Mouse (Mus musculus): ENCODE measurements at regions not wholly inside any gene's neighbourhood (a gene's known extent, or its start where the extent isn't known, plus 50 kb on each side); places are given as distances from the start of the nearest gene placed in this dataset.

DNA sequence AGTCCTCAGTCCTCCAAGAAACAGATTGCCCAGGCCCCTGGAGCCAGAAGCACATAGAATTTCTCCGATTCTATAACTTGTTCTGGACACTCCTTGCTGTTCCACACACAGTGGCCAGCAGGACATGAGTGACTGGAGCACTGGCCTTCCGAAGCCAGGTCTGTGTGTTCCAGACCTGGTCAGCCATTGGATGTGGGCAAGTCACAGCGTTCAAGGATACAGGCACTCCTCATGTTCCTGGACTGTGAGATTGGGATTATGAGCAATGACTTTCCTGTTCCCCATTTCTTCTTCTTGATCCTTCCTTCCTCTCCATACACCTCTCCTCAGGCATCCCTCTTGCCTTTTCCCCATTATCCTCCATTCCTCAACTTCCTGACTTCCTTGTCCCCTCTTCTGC, 281.8 kb upstream of the Gjb5 start:
- DNase-seq (ENCODE audit: low spot score in 2 of 2), result no peak

DNA sequence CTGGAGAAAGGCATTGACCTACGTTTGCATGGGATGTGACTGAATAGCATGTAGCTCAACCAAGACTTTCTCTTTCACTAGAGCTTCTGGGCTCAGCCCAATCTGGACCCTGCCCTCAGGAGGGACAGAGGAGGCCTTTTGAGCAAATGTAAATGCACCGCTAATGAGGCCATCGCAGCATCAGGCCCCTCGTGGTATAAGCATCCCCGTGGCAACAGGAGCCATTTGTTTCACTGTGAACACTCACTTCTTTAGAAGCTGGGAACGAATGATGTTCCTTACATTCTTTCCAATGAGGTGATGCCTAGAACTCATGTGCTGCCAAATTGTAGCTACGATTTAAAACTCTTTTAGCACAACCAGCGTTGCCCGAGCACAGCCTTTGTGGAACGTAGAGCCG, 279.0 kb upstream of the Gjb5 start:
- DNase-seq (ENCODE audit: low spot score in 2 of 2), result no peak

DNA sequence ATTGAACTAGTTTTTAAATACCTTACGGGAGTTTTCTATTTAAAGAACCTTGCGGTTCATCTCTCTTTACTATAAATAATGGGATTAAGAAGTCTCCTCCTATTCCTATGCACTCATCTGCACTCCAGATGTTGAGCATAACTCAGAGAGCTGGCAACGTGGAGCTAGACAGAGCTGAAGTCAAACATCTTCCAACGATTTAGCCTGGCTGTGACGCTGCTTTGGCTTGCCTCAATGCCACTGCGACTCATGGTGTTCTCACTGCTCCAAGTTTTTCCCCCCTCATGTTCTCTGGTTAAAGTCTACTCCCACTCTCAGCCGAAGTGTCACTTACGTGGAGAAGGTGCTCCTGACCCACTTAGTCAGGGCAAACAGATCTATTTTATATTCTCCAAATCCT, 277.3 kb upstream of the Gjb5 start:
- DNase-seq (ENCODE audit: low spot score in 2 of 2), result no peak

DNA sequence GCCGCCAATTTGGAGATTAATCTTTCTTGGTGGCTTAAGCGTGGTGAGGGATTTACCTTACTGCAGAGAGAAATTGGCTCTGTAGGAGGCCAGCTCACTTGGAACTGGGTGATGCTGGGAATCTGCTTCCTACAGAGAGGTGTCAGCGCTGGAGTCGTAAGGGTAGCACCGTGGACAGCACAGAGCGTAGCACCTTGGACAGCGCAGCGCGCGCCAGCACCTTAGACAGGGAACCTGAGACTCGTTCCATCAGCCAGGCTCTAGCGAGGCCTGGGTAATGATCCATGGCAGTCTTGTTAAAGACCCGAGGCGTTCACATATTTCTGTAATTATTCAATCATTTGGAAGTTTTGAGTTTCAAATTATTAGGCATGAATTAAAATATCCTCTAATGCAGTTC, 261.9 kb upstream of the Gjb5 start:
- DNase-seq (ENCODE audit: low spot score in 2 of 2), result no peak

DNA sequence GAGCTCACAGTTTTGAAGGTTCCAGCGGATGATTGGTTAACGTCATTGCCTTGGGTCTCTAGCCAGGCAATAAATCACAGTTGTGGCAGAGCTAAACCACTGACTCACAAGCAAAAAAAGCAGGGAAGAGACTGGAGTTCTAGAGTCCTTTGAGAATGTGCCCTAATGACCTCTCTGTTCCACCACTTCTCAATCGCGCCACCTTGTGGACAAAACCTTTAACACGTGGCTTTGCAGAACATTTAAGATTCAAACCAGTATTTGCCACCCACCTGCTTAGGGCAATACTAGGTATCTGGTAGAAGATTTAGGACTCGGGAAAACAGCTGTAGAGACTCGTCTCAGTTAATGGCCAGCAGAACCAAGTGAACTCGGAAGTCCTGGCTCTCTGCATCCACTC, 254.8 kb upstream of the Gjb5 start:
- peak in 1 of 2 experiments; percentile 32 for DNase-seq (ENCODE audit: low spot score in 2 of 2)

DNA sequence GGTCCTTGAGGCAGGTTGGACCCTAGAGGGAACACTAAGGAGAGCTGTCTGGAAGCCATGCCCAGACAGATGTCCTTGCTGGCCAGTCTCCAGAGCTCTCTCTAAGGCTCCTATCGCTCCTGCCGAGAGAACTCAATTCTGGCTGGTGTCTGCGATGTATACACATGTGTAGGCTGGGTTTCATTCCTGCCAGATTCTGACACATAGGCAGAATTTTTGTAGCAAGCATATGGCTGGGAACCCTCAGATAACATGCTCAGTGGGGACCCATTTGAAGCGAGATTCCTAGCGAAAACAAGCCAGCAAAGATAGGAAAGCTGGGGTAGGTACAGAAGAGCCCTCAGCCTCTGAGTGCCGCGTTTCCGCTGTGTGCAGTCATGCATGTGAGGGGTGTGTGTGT, 242.9 kb upstream of the Gjb5 start:
- DNase-seq (ENCODE audit: low spot score in 2 of 2), result peak; percentile 71 to 87

DNA sequence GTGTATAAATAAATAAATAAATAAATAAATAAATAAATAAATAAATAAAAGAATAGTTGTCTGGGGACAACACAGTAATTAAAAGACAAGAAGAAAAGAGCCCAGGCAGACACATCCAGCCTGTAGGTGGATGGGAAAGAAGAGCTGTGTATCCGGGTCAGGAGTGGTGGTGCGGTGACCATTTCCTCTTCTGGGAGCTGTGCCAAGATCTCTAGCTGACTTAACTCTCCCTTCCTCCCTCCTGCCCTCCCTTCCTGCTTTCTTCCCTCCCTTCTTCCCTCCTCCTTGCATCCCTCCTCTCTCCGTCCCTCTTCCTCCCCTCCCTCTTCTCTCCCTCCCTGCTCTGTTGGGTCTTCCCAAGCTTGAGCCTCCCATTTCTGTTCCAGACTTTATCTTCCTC, 240.6 kb upstream of the Gjb5 start:
- no peak for DNase-seq (ENCODE audit: low spot score in 2 of 2)

DNA sequence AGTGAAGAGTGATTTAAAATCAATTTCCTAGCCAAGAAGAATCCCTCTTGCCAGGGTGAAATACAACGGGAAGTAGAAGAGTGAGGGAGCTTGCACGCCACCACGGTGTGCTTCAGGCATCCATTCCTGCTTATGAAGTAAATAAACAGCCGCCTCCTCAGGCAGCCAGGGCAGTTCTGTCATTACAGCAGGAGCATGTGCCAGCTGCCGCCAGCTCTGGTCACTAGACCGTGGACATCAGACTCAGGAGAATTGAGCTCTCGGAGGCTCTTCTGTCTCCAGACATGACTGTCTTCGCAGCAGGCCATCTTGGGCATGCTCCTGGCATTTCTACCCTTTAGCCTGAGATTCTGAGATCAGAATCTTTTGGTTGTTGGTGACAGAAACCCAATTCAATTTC, 236.1 kb upstream of the Gjb5 start:
- DNase-seq (ENCODE audit: low spot score in 2 of 2), result no peak

DNA sequence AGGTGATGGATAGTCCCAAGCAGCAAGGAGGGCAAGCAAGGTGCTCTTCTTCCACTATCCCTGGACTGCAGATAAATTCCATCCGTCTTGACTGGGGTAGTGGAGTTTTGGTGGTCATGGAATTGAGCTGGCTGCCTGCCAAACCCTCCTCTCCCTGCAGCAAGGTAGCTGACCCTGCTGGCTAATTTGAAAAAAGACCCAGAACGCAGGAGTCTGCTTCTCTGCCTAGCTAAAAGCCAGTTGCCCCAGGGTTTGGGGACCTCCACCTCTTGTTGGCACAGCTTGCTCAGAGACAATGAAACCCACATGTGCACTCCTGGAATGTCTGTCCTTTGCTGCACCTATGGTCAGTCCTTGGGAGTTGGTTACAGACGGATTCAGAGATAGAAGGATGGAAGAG, 233.6 kb upstream of the Gjb5 start:
- no peak for DNase-seq (ENCODE audit: low spot score in 2 of 2)

DNA sequence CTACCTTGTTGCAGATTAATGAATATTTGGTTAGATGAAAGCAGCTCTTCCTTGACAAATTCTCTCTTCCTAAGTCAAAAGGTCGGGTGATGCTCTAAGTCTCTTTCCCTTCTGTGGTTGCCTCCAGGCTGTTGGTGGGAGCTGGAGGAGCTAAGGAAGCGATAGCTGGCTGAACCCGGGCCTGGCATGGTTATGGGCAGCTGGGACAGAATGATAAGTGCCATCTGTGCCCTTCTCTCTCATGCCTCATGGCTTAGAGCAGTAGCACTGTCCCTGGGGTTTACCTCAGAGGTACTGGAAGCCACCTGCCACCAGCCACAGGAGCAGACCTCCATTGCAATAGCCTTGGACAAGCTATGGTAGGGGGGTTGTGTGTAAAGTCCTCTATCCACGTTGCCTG, 228.8 kb upstream of the Gjb5 start:
- DNase-seq (ENCODE audit: low spot score in 2 of 2), result no peak

DNA sequence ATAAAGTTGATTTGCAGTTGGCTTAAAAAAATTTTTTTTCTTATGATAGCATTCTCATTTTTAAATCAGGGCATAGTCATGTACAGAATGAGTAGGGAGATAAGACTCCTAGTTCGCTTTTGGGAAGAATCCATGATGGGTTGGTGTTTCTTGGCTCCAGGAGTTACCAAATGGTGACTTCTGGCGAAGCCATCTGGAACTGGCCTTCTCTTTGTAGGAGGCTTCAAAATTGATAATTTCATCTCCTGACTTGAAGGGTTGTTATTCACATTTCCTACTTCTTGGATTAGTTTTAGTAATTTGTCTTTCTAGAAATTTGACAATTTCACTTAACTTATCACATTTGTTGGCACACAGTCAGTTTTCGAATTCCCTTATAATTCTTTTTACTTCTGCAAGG, 218.5 kb upstream of the Gjb5 start:
- DNase-seq (ENCODE audit: low spot score in 2 of 2), result peak in 1 of 2 experiments; percentile 60

DNA sequence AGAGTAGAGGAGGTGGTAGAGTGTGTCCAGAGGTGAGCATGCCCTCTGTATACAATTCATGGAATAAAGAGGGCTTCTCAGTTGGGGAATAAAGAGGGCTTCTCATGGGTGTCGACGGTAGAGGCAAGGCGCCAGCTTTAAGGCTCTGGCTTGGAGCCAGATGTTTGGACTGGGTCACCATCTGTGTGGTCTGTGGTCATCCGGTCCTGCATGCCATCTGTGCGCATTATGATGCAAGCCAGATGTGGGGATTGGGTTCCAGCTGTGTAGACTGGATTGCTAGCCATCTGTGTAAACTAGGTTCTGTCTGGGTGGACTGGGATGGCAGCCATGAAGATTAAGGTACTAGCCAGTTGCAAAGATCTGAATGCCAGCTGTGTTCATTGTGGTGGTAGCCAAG, 204.6 kb upstream of the Gjb5 start:
- no peak for DNase-seq (ENCODE audit: low spot score in 2 of 2)

DNA sequence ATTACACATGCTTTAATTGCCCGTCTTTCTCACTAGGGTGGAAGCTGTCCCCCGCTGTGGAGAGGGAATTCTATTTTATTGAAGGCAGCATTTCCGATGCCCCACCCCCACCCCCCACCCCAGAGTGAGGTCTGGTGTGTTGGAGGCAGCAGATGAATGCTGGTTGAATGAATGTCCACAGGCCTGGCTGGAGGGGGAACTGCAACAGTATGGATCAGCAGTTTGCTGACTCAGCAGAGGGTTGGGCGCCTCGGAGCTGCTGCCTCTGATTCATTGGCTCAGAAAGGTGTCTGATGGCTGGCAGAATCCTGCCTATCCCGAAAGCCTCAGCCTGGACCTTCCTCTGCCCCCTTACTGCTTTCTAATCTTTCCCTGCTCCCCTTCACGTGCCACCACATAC, 200.6 kb upstream of the Gjb5 start:
- no peak for DNase-seq (ENCODE audit: low spot score in 2 of 2)

DNA sequence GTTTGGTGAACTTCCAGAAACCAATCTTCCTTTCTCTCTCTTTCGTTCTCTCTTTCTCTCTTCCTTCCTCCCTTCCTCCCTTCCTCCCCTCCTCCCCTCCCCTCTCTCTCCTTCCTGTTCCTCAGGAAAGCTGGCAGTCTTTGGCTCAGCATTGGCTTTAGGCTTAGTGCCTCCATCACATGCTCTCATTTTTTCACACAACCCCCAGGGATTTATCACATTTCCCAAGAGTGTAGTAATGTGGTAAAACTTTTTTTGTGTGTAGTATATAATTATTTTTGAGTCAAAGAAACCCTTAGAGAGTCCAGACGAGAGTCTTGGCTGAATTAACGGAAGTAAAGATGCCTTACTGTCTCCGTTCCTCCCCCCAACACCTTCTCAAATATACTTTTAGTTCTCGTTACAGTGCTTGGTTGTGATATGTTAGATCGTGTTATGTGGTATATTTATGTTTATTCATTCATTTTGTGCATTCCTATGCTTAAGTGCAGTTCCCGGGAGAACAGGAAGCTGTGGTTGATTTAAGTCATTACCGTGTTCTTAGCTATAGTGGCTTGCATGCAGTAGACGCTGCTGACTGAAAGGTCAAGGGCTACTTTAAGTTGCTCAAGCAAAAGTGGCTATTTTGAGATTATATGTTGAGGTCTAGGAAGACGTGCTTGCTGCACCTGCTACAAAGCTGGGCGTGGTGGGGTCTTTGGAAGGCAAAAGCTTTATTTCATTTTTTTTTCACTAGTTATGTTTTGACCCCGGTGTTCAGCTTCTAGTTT, 194.7 kb upstream of the Gjb5 start:
- no peak for DNase-seq (ENCODE audit: low spot score in 2 of 2)

DNA sequence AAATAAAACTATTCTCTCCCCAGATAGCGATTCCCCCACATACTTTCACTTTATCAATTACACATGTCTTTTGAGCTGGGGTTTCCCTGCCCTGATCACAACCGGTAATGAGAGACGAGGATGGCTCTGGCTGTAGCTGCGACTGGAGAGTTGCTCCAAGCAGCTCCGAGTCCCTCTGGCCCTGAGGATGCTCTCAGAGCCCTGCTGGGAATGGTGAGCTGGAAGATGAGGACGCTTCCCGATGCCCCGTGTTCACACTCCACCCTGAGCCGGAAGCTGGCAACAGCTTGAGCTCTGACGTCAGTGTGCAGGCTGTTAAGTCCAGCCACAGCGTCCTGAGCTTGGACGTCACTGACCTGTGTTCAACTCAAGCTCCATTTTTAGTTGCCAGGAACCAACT, 191.6 kb upstream of the Gjb5 start:
- DNase-seq (ENCODE audit: low spot score in 2 of 2), result no peak

DNA sequence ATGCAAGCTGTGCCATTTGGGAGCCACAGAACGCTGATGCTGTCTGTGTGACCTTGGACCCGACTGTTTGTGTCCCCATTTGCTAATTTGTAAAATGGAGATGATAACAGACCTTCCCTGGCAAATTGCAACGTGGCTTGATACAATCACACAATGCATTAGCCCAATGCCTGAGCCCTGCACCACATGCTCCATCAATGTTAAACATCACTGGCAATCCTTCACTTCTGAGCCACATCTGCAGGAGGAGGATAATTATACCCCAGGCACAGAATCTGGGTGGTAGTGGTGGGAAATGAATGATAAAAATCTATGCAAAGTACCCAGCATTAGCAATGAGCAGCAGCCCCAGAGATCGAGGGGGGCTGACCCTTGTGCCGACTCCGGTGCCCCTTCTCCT, 191.0 kb upstream of the Gjb5 start:
- no peak for DNase-seq (ENCODE audit: low spot score in 2 of 2)

DNA sequence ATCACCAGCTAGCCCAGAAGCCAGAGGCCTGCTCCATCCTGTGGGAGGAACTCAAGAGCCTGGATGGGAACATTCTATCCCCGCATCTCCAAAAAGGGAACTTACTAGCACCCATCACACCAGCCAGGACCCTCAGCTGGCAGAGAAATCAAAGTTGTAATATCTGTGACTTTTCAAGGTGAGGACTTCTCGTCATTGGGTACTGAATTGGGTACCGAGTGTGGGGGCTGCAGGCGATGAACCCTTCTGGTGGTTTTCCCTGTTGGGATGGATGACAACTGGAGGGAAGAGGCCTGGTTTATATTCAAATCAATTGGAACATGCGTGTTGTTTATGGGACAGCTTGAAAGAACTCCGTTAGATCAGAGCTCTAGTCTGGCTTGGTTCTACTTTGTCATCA, 187.1 kb upstream of the Gjb5 start:
- no peak for DNase-seq (ENCODE audit: low spot score in 2 of 2)

DNA sequence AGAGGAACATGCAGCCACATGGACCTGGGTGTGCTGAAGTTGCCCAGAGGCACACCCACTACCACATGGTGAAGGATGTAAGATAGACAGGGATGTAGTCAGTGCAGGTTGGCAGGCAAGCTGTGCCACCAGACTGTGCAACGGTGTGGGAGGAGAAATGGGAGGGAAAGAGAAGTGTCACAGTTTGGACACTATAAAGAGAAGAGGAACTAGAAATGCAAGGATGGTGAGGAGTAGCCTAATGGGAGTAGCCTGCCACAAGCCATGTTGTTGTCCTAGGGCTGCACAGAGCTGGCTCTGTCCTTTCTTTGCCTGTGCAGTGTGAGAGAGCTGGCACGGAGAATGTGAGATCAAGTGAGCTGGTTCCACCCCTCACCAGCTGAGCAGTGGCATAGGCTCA, 185.3 kb upstream of the Gjb5 start:
- DNase-seq (ENCODE audit: low spot score in 2 of 2), result peak in 1 of 2 experiments; percentile 47

DNA sequence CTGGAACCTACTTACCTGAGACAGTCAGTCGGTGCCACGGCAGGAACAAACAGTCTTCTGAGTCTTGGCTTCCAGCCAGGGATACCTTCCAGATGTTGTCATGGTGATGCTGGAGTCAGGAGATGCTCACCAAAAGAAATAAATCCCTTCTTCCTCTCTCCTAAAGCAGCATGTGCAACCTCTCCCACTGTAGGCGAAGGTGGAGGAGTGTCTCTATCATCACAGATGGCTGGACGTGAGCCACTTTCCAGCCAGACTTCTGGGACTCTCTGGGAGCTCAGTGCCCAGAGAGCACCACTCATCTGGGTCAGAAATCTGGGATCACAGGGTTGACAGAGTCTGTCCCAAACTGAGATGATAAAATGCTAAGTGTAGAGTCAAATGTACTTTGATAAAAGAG, 184.8 kb upstream of the Gjb5 start:
- peak in 1 of 2 experiments; percentile 49 for DNase-seq (ENCODE audit: low spot score in 2 of 2)

DNA sequence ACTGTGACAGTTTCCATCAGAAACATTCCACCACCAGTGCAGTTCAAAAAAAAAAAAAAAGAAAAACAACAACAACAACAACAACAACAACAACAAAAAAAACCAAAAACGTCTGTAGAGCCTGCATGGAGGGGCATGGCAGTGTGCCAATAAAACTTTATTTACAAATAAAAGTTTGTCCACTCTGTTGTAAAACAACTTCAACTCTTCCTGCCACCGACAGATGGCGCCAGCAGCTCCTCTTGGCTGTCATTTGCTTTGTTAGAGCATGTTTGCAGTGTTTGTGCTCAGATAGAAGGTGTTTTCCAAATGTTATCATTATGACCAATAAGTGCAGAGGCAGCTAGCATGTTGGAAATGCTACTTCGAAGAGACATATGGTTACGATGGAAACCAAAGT, 179.0 kb upstream of the Gjb5 start:
- no peak for DNase-seq (ENCODE audit: low spot score in 2 of 2)

DNA sequence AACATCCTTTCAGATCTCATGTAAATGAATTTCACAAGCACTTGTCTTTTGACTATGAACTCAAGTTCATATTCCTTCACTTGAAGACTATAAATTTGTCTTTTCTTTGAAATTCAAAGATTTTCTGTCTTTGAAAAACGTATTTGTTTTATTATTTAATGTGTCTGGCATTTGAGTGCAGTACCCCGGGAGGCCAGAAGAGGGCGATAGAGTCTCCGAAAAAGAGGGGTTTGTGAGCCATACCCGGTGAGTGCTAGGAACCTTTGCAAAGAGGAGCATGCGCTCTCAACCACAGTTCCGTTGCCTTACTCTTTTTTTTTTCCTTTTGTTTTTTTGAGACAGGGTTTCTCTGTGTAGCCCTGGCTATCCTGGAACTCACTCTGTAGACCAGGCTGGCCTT, 177.6 kb upstream of the Gjb5 start:
- DNase-seq (ENCODE audit: low spot score in 2 of 2), result no peak

DNA sequence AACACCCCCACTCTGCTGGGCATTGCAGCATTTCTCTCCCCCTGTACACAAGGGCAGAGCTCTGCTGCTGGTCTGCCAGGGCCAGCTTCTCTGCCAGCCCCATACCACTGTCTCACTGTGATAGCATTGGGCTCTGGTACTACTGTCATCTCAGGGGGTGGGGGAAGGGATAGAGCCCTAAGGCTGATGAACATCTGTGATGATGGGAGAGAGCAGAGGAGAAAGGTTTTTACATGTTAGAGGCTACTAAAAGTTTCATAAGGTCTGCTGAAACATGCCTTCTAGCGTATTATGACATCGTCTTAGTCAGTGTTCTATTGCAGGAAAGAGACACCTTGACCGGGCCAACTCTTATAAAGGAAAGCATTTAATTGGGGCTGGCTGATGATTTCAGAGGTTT, 176.4 kb upstream of the Gjb5 start:
- no peak for DNase-seq (ENCODE audit: low spot score in 2 of 2)

DNA sequence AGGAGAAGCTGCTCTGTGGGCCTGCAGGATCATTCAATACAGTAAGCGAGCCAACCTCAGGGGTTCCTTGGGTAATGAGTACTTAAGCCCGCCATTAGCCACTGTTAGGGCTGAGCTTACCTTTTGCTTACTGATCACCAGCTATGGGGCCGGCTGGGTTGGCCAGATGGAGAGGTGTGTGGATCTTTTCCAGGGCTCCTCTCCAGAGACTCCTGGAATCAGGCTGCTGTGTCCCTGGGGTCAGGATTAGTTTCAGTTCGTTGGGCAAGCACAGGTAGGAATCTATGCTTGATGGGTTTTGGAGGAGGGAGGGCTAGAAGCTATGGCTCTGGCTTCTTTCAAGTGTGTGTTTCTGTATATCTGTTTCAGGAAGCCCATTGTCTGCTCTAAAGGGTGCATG, 175.7 kb upstream of the Gjb5 start:
- DNase-seq (ENCODE audit: low spot score in 2 of 2), result no peak

DNA sequence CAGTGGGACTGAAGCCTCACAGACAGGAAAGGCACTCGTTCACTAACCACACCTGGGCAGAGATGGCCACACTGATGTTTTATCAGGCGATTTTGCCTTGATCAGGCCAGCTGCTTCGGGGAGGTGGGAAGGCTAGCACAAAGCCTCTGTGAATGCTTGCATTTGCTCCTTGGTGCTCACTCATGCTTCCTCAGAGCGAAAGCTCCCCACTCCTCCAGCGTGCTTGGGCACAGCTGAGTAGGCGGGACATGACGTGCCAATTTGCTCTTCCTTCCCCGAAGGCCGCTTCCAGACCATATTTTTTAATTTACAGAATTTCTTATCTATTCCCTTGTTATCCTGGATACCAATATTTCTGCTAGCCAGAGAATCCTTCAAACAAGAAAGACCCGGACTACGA, 172.8 kb upstream of the Gjb5 start:
- DNase-seq (ENCODE audit: low spot score in 2 of 2), result no peak
